Mouse (Mus musculus) embryonic facial prominence, embryonic 12.5 days (tissue): ENCODE data around the gene Kif24. TPM values are rescaled to one million over a fixed set of nuclear protein-coding genes. Genes with fewer than 3 reads are reported as not detected.

Experiments used
- ATAC-seq: fragments of 200-750 bp; cut with Nextera tagmentation; 2 replicates; pipeline ENCODE4 v1.8.0; 2017; ENCODE audit not compliant: insufficient number of reproducible peaks, insufficient read depth, low FRiP score, low TSS enrichment
- H3K27ac ChIP-seq: fragments of 300-500 bp; sonication (generic); 2 replicates; pipeline ENCODE4 v1.5.1; 2016; ENCODE audit warnings: mild to moderate bottlenecking
- H3K27me3 ChIP-seq: fragments of 300-500 bp; sonication (generic); 2 replicates; pipeline ENCODE4 v1.6.1; 2016; ENCODE audit warnings: mild to moderate bottlenecking, moderate library complexity
- H3K36me3 ChIP-seq: fragments of 300-500 bp; sonication (generic); 2 replicates; pipeline ENCODE4 v1.6.1; 2016; ENCODE audit warnings: mild to moderate bottlenecking
- H3K4me1 ChIP-seq: fragments of 300-500 bp; sonication (generic); 2 replicates; pipeline ENCODE4 v1.6.1; 2016
- H3K4me2 ChIP-seq: fragments of 300-500 bp; sonication (generic); replicated peaks from 2 replicates; pipeline ENCODE4 v1.6.1; 2016; ENCODE audit warnings: mild to moderate bottlenecking, moderate library complexity
- H3K4me3 ChIP-seq: fragments of 300-500 bp; sonication (generic); 2 replicates; pipeline ENCODE4 v1.5.1; 2016; ENCODE audit warnings: mild to moderate bottlenecking
- H3K9ac ChIP-seq: fragments of 300-500 bp; sonication (generic); 2 replicates; pipeline ENCODE4 v1.6.1; 2016; ENCODE audit warnings: mild to moderate bottlenecking, moderate library complexity
- H3K9me3 ChIP-seq: fragments of 300-500 bp; sonication (generic); 2 replicates; pipeline ENCODE4 v1.6.1; 2016; ENCODE audit warnings: mild to moderate bottlenecking, moderate library complexity
- WGBS: fragments of 180-500 bp; shearing (Covaris S2); methylation state at CpG from one replicate; pipeline ENCODE4 v1.1.7; 2016; 5-methylcytosine and 5-hydroxymethylcytosine counted together
- polyA plus RNA-seq: library from polyadenylated mRNA; unstranded; fragments of >200 nt; fragmentation: Nextera tagmentation; extraction: Ambion mirVana; gene quantifications from 2 replicates; pipeline ENCODE4 v1.2.1, GENCODE M21; 2016

Kif24 gene
- polyA plus RNA-seq, 1 experiment from 2014 or later: 11.7 TPM

GRCm38 (mm10) chr4:41399904-41400303 is 64.8 kb downstream of the Kif24 start:
- Histone ChIP-seq H3K4me2 (no peak overlapping the region), H3K27me3 (no peaks in the 10 kb centered on the region), H3K27ac (no peak overlapping the region), H3K4me1 (no peaks in the 10 kb centered on the region), H3K36me3 (peaks cover 30% of the 10 kb centered on the region), H3K4me3 (no peak overlapping the region), H3K9me3 (no peaks in the 10 kb centered on the region), H3K9ac (no peak overlapping the region)
- no peak for ATAC-seq
- WGBS: 82% methylated on average over 5 of the region's 5 CpGs

GRCm38 (mm10) chr4:41398353-41398752 is 66.3 kb downstream of the Kif24 start:
- Histone ChIP-seq H3K4me2 (no peak overlapping the region), H3K9me3 (no peaks in the 10 kb centered on the region), H3K36me3 (peaks cover 41% of the 10 kb centered on the region), H3K27me3 (no peaks in the 10 kb centered on the region), H3K27ac (no peak overlapping the region), H3K9ac (no peak overlapping the region), H3K4me1 (no peaks in the 10 kb centered on the region), H3K4me3 (no peak overlapping the region)
- no peak for ATAC-seq
- WGBS: 92% methylated on average over 6 of the region's 6 CpGs

DNA sequence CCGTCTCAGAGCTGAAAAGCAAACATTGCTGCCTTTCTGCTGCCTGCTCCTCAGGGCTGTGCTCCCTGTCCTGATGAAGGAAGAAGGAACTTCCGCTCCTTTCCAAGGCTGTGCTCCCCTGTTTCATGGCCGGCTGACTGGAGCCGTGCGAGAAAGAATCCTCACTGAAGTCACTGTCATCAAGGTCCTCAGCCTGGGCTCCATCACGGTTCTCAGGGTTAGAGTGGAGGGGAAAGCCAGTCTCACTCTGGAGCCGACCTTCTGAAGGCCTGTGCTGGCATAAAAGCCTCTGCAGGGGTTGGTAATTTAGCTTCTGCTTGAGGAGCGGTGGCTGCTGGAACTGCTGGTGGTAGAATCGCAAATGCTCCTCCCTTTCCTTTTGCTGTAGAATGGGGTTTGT is 70.0 kb downstream of the Kif24 start:
- no peak overlapping the region for H3K4me3 ChIP-seq
- H3K4me1 ChIP-seq: no peaks in the 10 kb centered on the region
- 84% methylated on average over 9 of the region's 9 CpGs for WGBS
- no peak overlapping the region for H3K27ac ChIP-seq
- H3K36me3 ChIP-seq: peaks cover 65% of the 10 kb centered on the region
- H3K4me2 ChIP-seq: no peak overlapping the region
- ATAC-seq: no peak
- H3K9ac ChIP-seq: no peak overlapping the region
- H3K9me3 ChIP-seq: no peaks in the 10 kb centered on the region
- H3K27me3 ChIP-seq: no peaks in the 10 kb centered on the region

DNA sequence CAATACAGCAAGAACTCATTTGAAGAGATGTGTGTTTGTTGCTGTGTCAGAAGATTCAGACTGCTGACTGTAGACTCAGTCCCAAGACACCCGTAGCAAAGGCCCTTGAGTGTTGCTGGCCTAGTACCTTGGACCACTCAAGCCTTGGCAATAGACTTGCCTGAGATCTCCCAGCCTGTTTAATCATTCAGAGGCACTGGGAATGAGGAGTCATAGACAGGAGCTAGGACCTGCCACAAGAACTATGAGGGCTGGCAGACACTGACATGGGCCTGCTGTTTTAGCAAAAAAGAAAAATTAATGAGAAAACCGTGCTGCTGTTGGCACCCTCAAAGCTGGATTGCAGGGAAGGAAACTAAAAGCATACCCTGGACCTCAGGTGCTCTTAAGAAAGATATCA is 73.7 kb downstream of the Kif24 start:
- H3K9ac ChIP-seq: no peak overlapping the region
- 91% methylated on average over 2 of the region's 2 CpGs for WGBS
- peaks cover 79% of the 10 kb centered on the region for H3K36me3 ChIP-seq
- no peak for ATAC-seq
- no peaks in the 10 kb centered on the region for H3K9me3 ChIP-seq
- H3K4me2 ChIP-seq: no peak overlapping the region
- H3K4me1 ChIP-seq: no peaks in the 10 kb centered on the region
- no peak overlapping the region for H3K27ac ChIP-seq
- H3K4me3 ChIP-seq: no peak overlapping the region
- no peaks in the 10 kb centered on the region for H3K27me3 ChIP-seq

DNA sequence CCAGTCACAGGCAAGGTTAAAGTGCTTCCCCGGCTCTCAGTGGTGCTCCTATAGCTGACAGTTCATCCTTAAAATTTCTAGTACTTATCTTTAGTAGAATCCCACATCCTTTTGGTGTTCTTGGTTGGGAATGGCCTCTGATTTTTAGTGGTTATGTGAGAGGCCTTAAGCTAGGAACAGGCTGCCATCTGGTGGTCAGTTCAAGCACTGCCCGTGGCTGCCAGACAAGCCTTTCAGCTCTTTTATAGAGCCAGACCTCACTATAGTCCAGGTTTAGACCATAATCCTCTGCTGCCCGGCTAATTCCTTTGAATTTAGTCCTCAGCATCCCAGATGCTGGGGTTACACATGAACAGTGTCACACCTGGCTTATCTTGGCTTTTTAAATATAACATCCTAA is 74.6 kb downstream of the Kif24 start:
- no peak overlapping the region for H3K27ac ChIP-seq
- H3K4me3 ChIP-seq: no peak overlapping the region
- WGBS: 32% methylated on average over 3 of the region's 3 CpGs
- H3K27me3 ChIP-seq: no peaks in the 10 kb centered on the region
- H3K36me3 ChIP-seq: peaks cover 75% of the 10 kb centered on the region
- H3K4me2 ChIP-seq: no peak overlapping the region
- H3K9ac ChIP-seq: no peak overlapping the region
- no peaks in the 10 kb centered on the region for H3K4me1 ChIP-seq
- no peak; the same call in 1 of the 2 replicates for ATAC-seq
- no peaks in the 10 kb centered on the region for H3K9me3 ChIP-seq

DNA sequence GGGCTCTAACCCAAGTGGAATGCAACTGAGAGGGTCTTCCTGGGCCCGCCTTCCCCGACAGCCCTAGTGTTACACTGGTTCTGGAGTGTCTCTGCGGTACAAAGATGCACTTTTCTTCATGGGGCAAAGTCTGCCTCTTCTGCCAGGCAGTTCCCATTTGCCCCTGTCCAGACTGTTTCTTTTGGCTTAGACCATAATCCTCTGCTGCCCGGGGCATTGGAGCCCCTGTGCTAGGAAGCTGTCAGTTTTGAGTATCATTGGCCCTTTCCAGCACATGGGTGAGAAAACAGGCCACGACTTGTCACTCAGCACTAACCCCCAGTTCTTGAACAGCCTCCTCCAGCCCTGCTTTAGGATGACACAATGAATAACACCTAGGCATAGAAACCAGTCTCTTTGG is 75.4 kb downstream of the Kif24 start:
- no peaks in the 10 kb centered on the region for H3K4me1 ChIP-seq
- WGBS: 79% methylated on average over 5 of the region's 5 CpGs
- H3K27me3 ChIP-seq: no peaks in the 10 kb centered on the region
- no peak for ATAC-seq
- no peak overlapping the region for H3K27ac ChIP-seq
- H3K36me3 ChIP-seq: peaks cover 68% of the 10 kb centered on the region
- no peaks in the 10 kb centered on the region for H3K9me3 ChIP-seq
- no peak overlapping the region for H3K9ac ChIP-seq
- no peak overlapping the region for H3K4me2 ChIP-seq
- no peak overlapping the region for H3K4me3 ChIP-seq

DNA sequence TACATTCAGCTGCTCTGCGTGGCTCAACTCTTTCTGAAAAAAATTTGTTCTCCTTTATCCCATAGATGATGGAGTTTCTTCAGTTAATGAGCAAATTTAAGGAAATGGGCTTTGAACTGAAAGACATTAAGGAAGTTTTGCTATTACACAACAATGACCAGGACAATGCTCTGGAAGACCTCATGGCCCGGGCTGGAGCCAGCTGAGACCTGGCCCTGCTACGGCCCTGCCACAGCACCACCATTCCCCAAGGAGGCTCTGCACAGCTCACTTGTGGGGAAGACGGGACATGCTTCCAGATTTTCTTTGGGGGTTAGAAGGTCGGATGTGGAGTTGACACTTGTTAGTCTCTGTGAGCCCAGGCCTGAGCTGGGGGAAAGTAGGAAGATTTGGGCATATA is 76.1 kb downstream of the Kif24 start:
- Histone ChIP-seq H3K9ac (no peak overlapping the region), H3K27ac (no peak overlapping the region), H3K4me1 (no peaks in the 10 kb centered on the region), H3K36me3 (peaks cover 65% of the 10 kb centered on the region), H3K4me2 (no peak overlapping the region), H3K4me3 (no peak overlapping the region), H3K27me3 (no peaks in the 10 kb centered on the region), H3K9me3 (no peaks in the 10 kb centered on the region)
- ATAC-seq: no peak
- WGBS: 83% methylated on average over 5 of the region's 5 CpGs

DNA sequence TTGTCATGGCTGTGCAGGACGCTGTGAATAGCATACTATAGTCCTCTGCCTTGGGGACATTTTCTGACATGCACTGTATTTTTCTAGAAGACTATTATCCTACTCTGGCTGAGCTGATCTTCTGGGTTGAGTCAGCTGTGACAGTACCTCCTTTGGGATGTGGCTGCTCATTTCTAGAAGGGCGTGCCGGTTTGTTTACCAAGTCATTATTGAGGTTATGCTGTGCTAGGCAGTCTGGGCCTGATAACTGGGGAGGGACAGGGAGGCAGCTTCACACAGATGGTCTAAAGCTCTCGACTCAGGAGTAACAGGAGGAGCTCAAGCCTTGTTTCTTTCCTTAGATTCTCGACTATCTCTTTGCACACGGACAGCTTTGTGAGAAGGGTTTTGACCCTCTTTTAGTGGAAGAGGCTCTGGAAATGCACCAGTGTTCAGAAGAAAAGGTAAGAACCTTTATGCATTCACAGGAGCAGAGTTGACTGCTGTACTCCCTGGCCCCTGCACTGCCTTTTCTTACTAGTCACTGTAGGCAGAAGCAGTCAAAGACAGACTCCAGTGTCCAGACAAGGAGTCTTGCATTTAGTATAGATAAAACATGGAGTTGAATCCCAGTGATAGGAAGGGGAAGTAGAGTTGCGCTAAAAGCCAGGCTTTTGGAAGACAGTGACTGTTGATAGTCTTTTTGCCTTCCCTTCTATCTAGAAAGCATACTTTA is 76.8 kb downstream of the Kif24 start:
- Histone ChIP-seq H3K4me2 (no peak overlapping the region), H3K9me3 (no peaks in the 10 kb centered on the region), H3K4me3 (no peak overlapping the region), H3K4me1 (no peaks in the 10 kb centered on the region), H3K27ac (no peak overlapping the region), H3K36me3 (peaks cover 63% of the 10 kb centered on the region), H3K9ac (no peak overlapping the region), H3K27me3 (no peaks in the 10 kb centered on the region)
- no peak for ATAC-seq
- 84% methylated on average over 7 of the region's 7 CpGs for WGBS

GRCm38 (mm10) chr4:41386412-41386975 is 78.2 kb downstream of the Kif24 start:
- Histone ChIP-seq H3K36me3 (peaks cover 62% of the 10 kb centered on the region), H3K4me1 (no peaks in the 10 kb centered on the region), H3K9me3 (no peaks in the 10 kb centered on the region), H3K9ac (no peak overlapping the region), H3K4me2 (no peak overlapping the region), H3K27ac (no peak overlapping the region), H3K4me3 (no peak overlapping the region), H3K27me3 (no peaks in the 10 kb centered on the region)
- no peak for ATAC-seq
- 81% methylated on average over 1 of the region's 1 CpGs for WGBS

DNA sequence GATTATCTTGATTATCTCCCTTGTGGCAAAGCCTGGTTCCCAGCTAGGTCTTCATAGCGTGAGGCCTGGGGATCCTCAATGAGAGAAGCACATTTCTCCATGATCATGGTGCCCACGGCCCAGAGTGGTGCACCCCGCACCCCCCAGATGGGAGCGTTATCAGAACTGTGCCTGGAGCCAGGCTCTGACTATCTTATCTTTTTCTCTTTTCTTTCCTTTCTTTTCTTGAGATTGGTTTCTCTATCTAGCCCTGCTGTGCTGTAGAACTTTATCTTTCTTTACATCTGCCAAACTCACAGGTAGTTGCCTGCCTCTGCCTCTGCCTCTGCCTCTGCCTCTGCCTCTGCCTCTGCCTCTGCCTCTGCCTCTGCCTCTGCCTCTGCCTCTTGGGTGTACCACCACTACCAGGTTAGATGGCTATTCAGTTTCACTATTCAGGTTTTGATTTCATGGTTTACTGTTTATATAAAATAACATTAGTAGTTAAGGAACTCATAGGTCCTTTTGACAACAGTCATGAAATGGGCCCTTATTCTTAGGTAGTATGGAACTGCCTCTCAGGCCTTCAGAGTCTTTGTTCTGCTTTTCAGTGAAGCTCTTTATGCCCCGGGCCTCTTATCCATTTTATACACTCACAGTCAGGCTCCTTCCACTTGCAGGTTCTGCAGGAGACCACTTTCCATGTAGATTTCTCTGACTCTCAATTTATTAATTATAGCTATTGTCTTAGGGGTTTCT is 83.3 kb downstream of the Kif24 start:
- Histone ChIP-seq H3K36me3 (peaks cover 68% of the 10 kb centered on the region), H3K27ac (no peak overlapping the region), H3K27me3 (no peaks in the 10 kb centered on the region), H3K4me3 (no peak overlapping the region), H3K4me1 (no peaks in the 10 kb centered on the region), H3K4me2 (no peak overlapping the region), H3K9me3 (no peaks in the 10 kb centered on the region), H3K9ac (no peak overlapping the region)
- no peak for ATAC-seq
- WGBS: 95% methylated on average over 5 of the region's 5 CpGs

DNA sequence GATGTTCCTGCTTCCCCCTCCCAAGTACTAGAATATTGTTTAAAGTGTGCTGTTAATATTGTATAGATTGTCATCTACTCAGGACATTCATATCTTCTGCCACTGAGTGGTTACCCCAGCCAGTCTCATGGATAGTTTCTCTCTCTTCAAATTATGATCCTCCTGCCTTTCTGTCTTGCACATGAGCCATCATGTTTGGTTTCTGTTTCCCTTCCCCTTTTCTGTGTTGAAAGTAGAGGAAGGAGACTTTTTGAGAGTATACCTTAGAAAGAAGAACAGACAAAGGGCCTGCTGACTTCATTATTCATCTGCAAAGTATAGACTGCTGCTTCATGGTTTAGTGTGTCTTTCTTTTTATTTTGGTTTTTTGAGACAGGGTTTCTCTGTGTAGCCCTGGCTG is 87.1 kb downstream of the Kif24 start:
- peaks cover 76% of the 10 kb centered on the region for H3K36me3 ChIP-seq

More for the DNA sequence above, 87.1 kb downstream of the Kif24 start:
- no peak for ATAC-seq
- Histone ChIP-seq H3K9me3 (no peaks in the 10 kb centered on the region), H3K27ac (no peak overlapping the region), H3K27me3 (no peaks in the 10 kb centered on the region), H3K4me3 (no peak overlapping the region), H3K4me2 (no peak overlapping the region), H3K4me1 (no peaks in the 10 kb centered on the region), H3K9ac (no peak overlapping the region)
